Mouse (Mus musculus): ENCODE measurements around the gene Zfp160.

- no peak for TF ChIP-seq CTCF (IDR thresholded peaks at IDR 0.05; ENCODE audit: control insufficient read depth, insufficient read depth, insufficient replicate concordance, low read depth, low read length)
- TF ChIP-seq POLR2A (IDR thresholded peaks at IDR 0.05; ENCODE audit: control insufficient read depth, low read depth, low read length), result no peak
Measured at GRCm38 (mm10) chr17:21018410-21019080, 9.8 kb downstream of the Zfp160 start.
